Comparison of ENCODE assay signal across 6 mouse cellular contexts in genomic region chr8:71132898-71133297, GRCm38 (mm10).
DNase-seq lines count a peak whose midpoint lies in the region; ATAC-seq and TF ChIP-seq lines count a peak whose summit lies in the region.
"Not testable (repeated sequence)": the region's sequence is repeated elsewhere in the genome, so short reads cannot be mapped to it uniquely, and the experiment has no call there.

No protein-coding gene starts in this region.

- 0 out of 2 replicates have a peak, but pooled peaks have one; percentile 18 for ATAC-seq in kidney, embryonic 15.5 days (replicated peaks; ENCODE audit: low FRiP score)
- not testable (repeated sequence) for ATAC-seq in limb, embryonic 11.5 days (ENCODE audit: insufficient number of reproducible peaks, low FRiP score, low TSS enrichment, low read depth)
- peak; percentile 32; the same call in 1 of the 2 replicates for ATAC-seq in midbrain, postnatal 0 days (ENCODE audit: low FRiP score)

- not testable (repeated sequence) for TF ChIP-seq CTCF in midbrain, postnatal 0 days (IDR thresholded peaks at IDR 0.05)

- H3K4me3 ChIP-seq in kidney, embryonic 15.5 days (replicated peaks); limb, embryonic 11.5 days (ENCODE audit: low read depth, low read length); midbrain, postnatal 0 days (ENCODE audit: low read depth, low read length): not testable (repeated sequence)

- not testable (repeated sequence) for H3K27ac ChIP-seq in kidney, embryonic 15.5 days; limb, embryonic 11.5 days (replicated peaks; ENCODE audit: low read depth, low read length); midbrain, postnatal 0 days (ENCODE audit: low read depth, low read length)

- not testable (repeated sequence) for H3K36me3 ChIP-seq in kidney, embryonic 15.5 days; limb, embryonic 11.5 days (ENCODE audit: control insufficient read depth, insufficient read depth, low read length); midbrain, postnatal 0 days (ENCODE audit: insufficient read depth, low read length)

- H3K4me2 ChIP-seq in kidney, embryonic 15.5 days; limb, embryonic 11.5 days (ENCODE audit: low read depth, severe bottlenecking); midbrain, postnatal 0 days (ENCODE audit: low read depth, low read length, poor library complexity, severe bottlenecking): not testable (repeated sequence)

- not testable (repeated sequence) for H3K9ac ChIP-seq in kidney, embryonic 15.5 days; limb, embryonic 11.5 days (ENCODE audit: low read length); midbrain, postnatal 0 days (replicated peaks; ENCODE audit: low read length, poor library complexity, severe bottlenecking)

- H3K9me3 ChIP-seq in kidney, embryonic 15.5 days (replicated peaks); limb, embryonic 11.5 days (ENCODE audit: control insufficient read depth, low read length); midbrain, postnatal 0 days (ENCODE audit: low read length): not testable (repeated sequence)

- not testable (repeated sequence) for H3K4me1 ChIP-seq in kidney, embryonic 15.5 days; limb, embryonic 11.5 days (ENCODE audit: control insufficient read depth, insufficient read depth, low read length); midbrain, postnatal 0 days (ENCODE audit: insufficient read depth, low read length)

- not testable (repeated sequence) for H3K27me3 ChIP-seq in kidney, embryonic 15.5 days; limb, embryonic 11.5 days (ENCODE audit: control insufficient read depth, insufficient read depth, low read length); midbrain, postnatal 0 days (ENCODE audit: insufficient read depth, low read length)

- peak; percentile 15 to 26 for DNase-seq in cerebellum, postnatal 10 days
- DNase-seq in heart, adult 11 months = peak; percentile 81
- DNase-seq in induced T-regulatory cell, adult 2 months (ENCODE audit: low read depth) = peak; percentile 4
- DNase-seq in limb, embryonic 11.5 days (ENCODE audit: low spot score) = peak; percentile 26
- peak; percentile 31 for DNase-seq in midbrain, postnatal 0 days (ENCODE audit: low spot score)

- 47% methylated on average over 1 of the region's 1 CpGs for WGBS in kidney, embryonic 15.5 days
- 58% methylated on average over 1 of the region's 1 CpGs for WGBS in limb, embryonic 11.5 days
- 67% methylated on average over 1 of the region's 1 CpGs for WGBS in midbrain, postnatal 0 days

Comparison
In these comparisons a context has a peak if more than half of its experiments do, and no peak if none do; other contexts are left out.
1. DNase-seq: peak in every context shown above with its lines; median percentile 81 in heart, adult 11 months; 31 in midbrain, postnatal 0 days; 26 in limb, embryonic 11.5 days; 20 in cerebellum, postnatal 10 days; 4 in induced T-regulatory cell, adult 2 months.